Mouse (Mus musculus): ENCODE measurements around the gene Ntng2. TPM values are rescaled to one million over a fixed set of nuclear protein-coding genes. Genes with fewer than 3 reads are reported as not detected.

Ntng2 gene
- polyA plus RNA-seq, 1 experiment from 2014 or later = 10.3 TPM

DNA sequence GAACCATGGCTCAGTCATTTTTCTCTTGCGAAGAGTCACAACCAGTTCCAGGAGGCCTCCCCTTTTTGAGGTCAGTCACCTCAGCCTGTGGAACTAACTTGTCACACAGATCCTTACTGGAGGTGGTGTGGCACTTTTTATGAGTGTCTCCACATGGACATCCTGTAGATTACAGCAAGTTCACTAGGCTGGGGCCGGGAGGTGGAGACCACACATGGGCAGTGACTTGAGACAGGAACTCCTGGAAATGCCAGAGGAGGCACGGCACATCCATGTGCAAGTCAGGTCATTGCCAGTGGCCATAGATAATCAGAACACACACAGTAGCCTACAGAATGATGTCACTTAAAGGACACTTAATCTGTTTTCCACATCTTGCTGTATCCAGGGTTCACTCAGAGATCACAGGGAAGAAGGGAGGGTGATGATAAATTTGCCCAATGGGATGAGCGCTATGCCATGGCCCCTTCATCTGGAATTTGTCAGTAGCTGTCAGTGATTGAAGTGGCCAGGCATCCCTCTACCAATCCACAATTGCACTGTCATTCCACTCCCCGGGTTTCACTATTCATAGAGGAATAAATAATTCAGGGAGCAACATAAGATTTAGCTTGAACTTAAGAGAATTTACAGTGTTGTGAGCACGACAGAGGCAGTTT, 69.4 kb downstream of the Ntng2 start:
- Histone ChIP-seq H3K27ac (ENCODE audit: low read length) (no peak overlapping the region), H3K27me3 (replicated peaks; ENCODE audit: control insufficient read depth, insufficient read depth, low read length) (no peaks in the 10 kb centered on the region), H3K4me1 (replicated peaks; ENCODE audit: control insufficient read depth, insufficient read depth, low read length) (no peaks in the 10 kb centered on the region), H3K36me3 (ENCODE audit: control insufficient read depth, insufficient read depth) (peaks cover 14% of the 10 kb centered on the region), H3K9ac (replicated peaks; ENCODE audit: low read depth, low read length) (no peak overlapping the region), H3K9me3 (ENCODE audit: control insufficient read depth, low read length) (no peaks in the 10 kb centered on the region), H3K4me3 (replicated peaks; ENCODE audit: low read length) (no peak overlapping the region), H3K4me2 (ENCODE audit: low read length) (no peak overlapping the region)
- 83% methylated on average over 6 of the region's 6 CpGs for WGBS
- ATAC-seq = no peak

DNA sequence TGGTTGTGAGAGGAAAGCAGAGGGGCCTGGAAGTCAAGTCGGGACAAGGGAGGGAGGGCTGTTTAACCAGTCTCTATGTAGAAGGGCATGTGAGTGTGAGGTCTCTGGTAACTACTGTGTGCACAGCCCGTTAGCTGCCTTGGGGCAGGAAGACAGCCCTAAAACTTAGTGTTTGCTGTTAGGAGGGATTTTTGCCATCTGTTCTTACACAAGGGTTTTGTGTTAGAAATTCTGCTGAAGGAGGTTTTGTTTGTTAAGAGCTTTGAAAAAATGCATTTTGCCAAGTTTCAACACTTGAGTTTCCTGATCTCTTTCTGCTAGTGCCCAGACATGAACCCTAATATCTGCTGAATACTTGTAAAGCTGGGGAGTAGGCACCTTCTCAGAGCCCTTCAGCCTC, 71.7 kb downstream of the Ntng2 start:
- Histone ChIP-seq H3K4me3 (replicated peaks; ENCODE audit: low read length) (no peak overlapping the region), H3K4me2 (ENCODE audit: low read length) (no peak overlapping the region), H3K27me3 (replicated peaks; ENCODE audit: control insufficient read depth, insufficient read depth, low read length) (no peaks in the 10 kb centered on the region), H3K9me3 (ENCODE audit: control insufficient read depth, low read length) (no peaks in the 10 kb centered on the region), H3K9ac (replicated peaks; ENCODE audit: low read depth, low read length) (no peak overlapping the region), H3K36me3 (ENCODE audit: control insufficient read depth, insufficient read depth) (peaks cover 26% of the 10 kb centered on the region), H3K4me1 (replicated peaks; ENCODE audit: control insufficient read depth, insufficient read depth, low read length) (no peaks in the 10 kb centered on the region), H3K27ac (ENCODE audit: low read length) (no peak overlapping the region)
- WGBS = 84% methylated on average over 2 of the region's 2 CpGs
- no peak for ATAC-seq

DNA sequence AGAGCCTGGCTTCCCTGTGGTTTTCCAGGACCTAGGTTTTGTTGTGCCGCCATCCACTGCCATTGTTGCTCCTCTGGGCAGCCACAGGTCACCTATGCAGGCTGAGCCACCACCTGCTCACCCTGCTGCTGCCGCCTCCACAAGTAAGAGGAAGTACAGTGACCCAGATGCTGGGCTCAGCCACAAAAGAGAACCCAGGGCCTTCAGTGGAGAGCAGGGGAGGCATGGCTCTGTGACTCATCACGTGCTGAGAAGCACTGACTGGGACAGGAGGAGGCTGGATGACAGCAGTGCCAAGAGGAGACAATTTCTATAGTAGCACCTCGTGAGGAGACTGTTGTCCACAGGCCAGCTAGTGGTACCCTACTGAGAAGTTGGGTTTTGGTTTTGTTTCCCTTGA, 73.0 kb downstream of the Ntng2 start:
- no peaks in the 10 kb centered on the region for H3K4me1 ChIP-seq (replicated peaks; ENCODE audit: control insufficient read depth, insufficient read depth, low read length)
- H3K9me3 ChIP-seq (ENCODE audit: control insufficient read depth, low read length) = no peaks in the 10 kb centered on the region
- H3K27ac ChIP-seq (ENCODE audit: low read length) = no peak overlapping the region
- no peak overlapping the region for H3K4me2 ChIP-seq (ENCODE audit: low read length)
- ATAC-seq = no peak
- H3K4me3 ChIP-seq (replicated peaks; ENCODE audit: low read length) = no peak overlapping the region
- H3K9ac ChIP-seq (replicated peaks; ENCODE audit: low read depth, low read length) = no peak overlapping the region
- H3K36me3 ChIP-seq (ENCODE audit: control insufficient read depth, insufficient read depth) = peaks cover 30% of the 10 kb centered on the region
- H3K27me3 ChIP-seq (replicated peaks; ENCODE audit: control insufficient read depth, insufficient read depth, low read length) = no peaks in the 10 kb centered on the region
- 89% methylated on average over 4 of the region's 4 CpGs for WGBS

DNA sequence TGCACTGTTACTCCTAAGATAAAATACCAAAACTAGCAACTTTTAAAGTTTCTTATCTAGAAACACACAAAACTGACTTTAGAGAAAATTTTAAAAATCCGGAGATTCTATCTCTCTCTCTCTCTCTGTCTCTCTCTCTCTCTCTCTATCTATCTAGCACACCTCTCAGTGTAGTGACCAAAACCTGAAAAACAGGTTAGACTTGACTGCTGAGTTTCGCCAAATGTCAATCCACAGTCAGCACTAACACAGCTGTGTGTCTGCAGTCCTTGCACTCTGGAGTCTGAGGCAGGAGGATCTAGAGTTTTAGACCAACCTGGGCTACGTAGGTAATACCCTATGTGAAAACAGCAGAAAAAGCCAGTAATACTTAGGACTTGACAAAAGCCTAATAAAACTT, 77.9 kb downstream of the Ntng2 start:
- WGBS = 91% methylated on average over 3 of the region's 3 CpGs
- Histone ChIP-seq H3K36me3 (ENCODE audit: control insufficient read depth, insufficient read depth) (peaks cover 29% of the 10 kb centered on the region), H3K27me3 (replicated peaks; ENCODE audit: control insufficient read depth, insufficient read depth, low read length) (no peaks in the 10 kb centered on the region), H3K4me2 (ENCODE audit: low read length) (no peak overlapping the region), H3K4me1 (replicated peaks; ENCODE audit: control insufficient read depth, insufficient read depth, low read length) (no peaks in the 10 kb centered on the region), H3K27ac (ENCODE audit: low read length) (no peak overlapping the region), H3K9ac (replicated peaks; ENCODE audit: low read depth, low read length) (no peak overlapping the region), H3K9me3 (ENCODE audit: control insufficient read depth, low read length) (no peaks in the 10 kb centered on the region), H3K4me3 (replicated peaks; ENCODE audit: low read length) (no peak overlapping the region)
- ATAC-seq = no peak

DNA sequence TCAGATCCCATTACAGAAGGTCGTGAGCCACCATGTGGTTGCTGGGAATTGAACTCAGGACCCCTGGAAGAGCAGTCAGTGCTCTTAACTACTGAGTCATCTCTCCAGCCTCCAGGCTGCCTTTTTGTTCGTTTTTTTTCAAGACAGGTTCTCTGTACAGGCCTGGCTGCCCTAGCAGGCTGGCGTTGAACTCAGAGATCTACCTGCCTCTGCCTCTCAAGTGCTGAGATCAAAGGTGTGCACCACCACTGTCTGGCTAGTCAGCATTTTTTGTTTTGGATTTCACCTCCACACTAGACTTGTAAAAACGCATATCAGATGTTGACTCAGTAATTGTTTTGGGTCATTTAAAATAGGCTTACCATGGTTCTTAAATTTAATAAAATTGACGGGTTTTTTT, 84.7 kb downstream of the Ntng2 start:
- no peaks in the 10 kb centered on the region for H3K9me3 ChIP-seq (ENCODE audit: control insufficient read depth, low read length)
- no peak overlapping the region for H3K4me3 ChIP-seq (replicated peaks; ENCODE audit: low read length)
- H3K4me1 ChIP-seq (replicated peaks; ENCODE audit: control insufficient read depth, insufficient read depth, low read length) = no peaks in the 10 kb centered on the region
- H3K4me2 ChIP-seq (ENCODE audit: low read length) = no peak overlapping the region
- no peak overlapping the region for H3K9ac ChIP-seq (replicated peaks; ENCODE audit: low read depth, low read length)
- WGBS = 94% methylated on average over 5 of the region's 5 CpGs
- no peak for ATAC-seq
- peaks cover 22% of the 10 kb centered on the region for H3K36me3 ChIP-seq (ENCODE audit: control insufficient read depth, insufficient read depth)
- no peak overlapping the region for H3K27ac ChIP-seq (ENCODE audit: low read length)
- no peaks in the 10 kb centered on the region for H3K27me3 ChIP-seq (replicated peaks; ENCODE audit: control insufficient read depth, insufficient read depth, low read length)

DNA sequence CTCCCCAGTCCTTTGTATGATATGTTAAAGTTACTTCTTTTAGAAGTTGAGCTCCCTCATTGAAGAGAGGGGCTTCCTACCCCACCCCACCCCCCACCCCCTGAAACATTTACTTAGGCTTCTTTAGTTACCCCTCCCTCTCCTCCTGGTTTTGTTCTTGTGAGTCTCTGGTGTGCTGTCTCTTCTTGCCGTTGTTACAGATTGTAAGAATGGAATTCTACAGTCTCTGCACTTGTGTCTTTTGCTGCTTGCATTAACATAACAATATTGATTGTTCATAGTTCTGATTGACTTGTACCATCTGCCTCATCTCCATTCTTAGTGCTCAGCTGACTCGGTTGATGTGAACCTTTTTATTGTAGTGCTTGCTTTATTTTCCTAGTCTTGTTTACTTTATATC, 100.9 kb downstream of the Ntng2 start:
- no peak overlapping the region for H3K27ac ChIP-seq (ENCODE audit: low read length)
- no peaks in the 10 kb centered on the region for H3K4me1 ChIP-seq (replicated peaks; ENCODE audit: control insufficient read depth, insufficient read depth, low read length)
- no peak overlapping the region for H3K4me2 ChIP-seq (ENCODE audit: low read length)
- H3K27me3 ChIP-seq (replicated peaks; ENCODE audit: control insufficient read depth, insufficient read depth, low read length) = no peaks in the 10 kb centered on the region
- H3K4me3 ChIP-seq (replicated peaks; ENCODE audit: low read length) = no peak overlapping the region
- H3K36me3 ChIP-seq (ENCODE audit: control insufficient read depth, insufficient read depth) = peaks cover 37% of the 10 kb centered on the region
- no peak for ATAC-seq
- no peaks in the 10 kb centered on the region for H3K9me3 ChIP-seq (ENCODE audit: control insufficient read depth, low read length)
- WGBS = 57% methylated on average over 2 of the region's 2 CpGs
- H3K9ac ChIP-seq (replicated peaks; ENCODE audit: low read depth, low read length) = no peak overlapping the region

Other genes with a start within 250 kb of the Ntng2 start
- gene Cfap77, start 197.9 kb downstream of the Ntng2 start, polyA plus RNA-seq (2015; fragmentation: Nextera tagmentation; extraction: Ambion mirVana) = 0.20 TPM in 1 of 2 replicates, not detected in the other
- 9.6 and 9.8 TPM in 2 replicates for gene Ttf1, start 192.7 kb downstream of the Ntng2 start, polyA plus RNA-seq (2015; fragmentation: Nextera tagmentation; extraction: Ambion mirVana)
- 14.4 and 16.5 TPM in 2 replicates for gene Setx, start 128.8 kb downstream of the Ntng2 start, polyA plus RNA-seq (2015; fragmentation: Nextera tagmentation; extraction: Ambion mirVana)
- 89.7 and 95.3 TPM in 2 replicates for gene Med27, start 93.8 kb upstream of the Ntng2 start, polyA plus RNA-seq (2015; fragmentation: Nextera tagmentation; extraction: Ambion mirVana)